Mouse (Mus musculus): ENCODE measurements around the gene Gm13276. TPM values are rescaled to one million over a fixed set of nuclear protein-coding genes. Genes with fewer than 3 reads are reported as not detected.

Gm13276 gene
- polyA plus RNA-seq, 2 experiments from 2014 or later, result not detected

Other genes with a start within 250 kb of the Gm13276 start
- gene Ifna15, start 227.5 kb upstream of the Gm13276 start, polyA plus RNA-seq (2017; shearing (Covaris generic)), result 1 to 10 TPM in 1 of 2 experiments, under 1 TPM in 1; 0.45 to 2.3 TPM
- under 1 TPM in 1 of 2 experiments, not detected in 1; 0.70 TPM for gene Ifna14, start 213.9 kb upstream of the Gm13276 start, polyA plus RNA-seq (2017; shearing (Covaris generic))
- not detected for gene Ifna9, start 193.3 kb upstream of the Gm13276 start, polyA plus RNA-seq (2017; shearing (Covaris generic))
- not detected for gene Ifna12, start 182.3 kb upstream of the Gm13276 start, polyA plus RNA-seq (2017; shearing (Covaris generic))
- gene C87499, start 151.3 kb upstream of the Gm13276 start, polyA plus RNA-seq (2017; shearing (Covaris generic)), result under 1 TPM in 1 of 2 experiments, not detected in 1; 0.47 TPM
- not detected for gene Ifna13, start 141.2 kb upstream of the Gm13276 start, polyA plus RNA-seq (2017; shearing (Covaris generic))
- gene Ifna16, start 108.8 kb upstream of the Gm13276 start, polyA plus RNA-seq (2017; shearing (Covaris generic)), result not detected
- not detected for gene Ifna2, start 101.8 kb upstream of the Gm13276 start, polyA plus RNA-seq (2017; shearing (Covaris generic))
- under 1 TPM in 1 of 2 experiments, not detected in 1; 0.30 TPM for gene Ifnab, start 94.3 kb upstream of the Gm13276 start, polyA plus RNA-seq (2017; shearing (Covaris generic))
- gene Gm26566, start 63.9 kb upstream of the Gm13276 start, polyA plus RNA-seq (2017; shearing (Covaris generic)), result not detected
- 10 to 100 TPM; 19.8 to 29.0 TPM for gene Klhl9, start 63.2 kb upstream of the Gm13276 start, polyA plus RNA-seq (2017; shearing (Covaris generic))
- not detected for gene Gm13271, start 30.8 kb upstream of the Gm13276 start, polyA plus RNA-seq (2017; shearing (Covaris generic))
- gene Gm13283, start 25.6 kb upstream of the Gm13276 start, polyA plus RNA-seq (2017; shearing (Covaris generic)), result 1 to 10 TPM in 1 of 2 experiments, under 1 TPM in 1; 0.62 to 1.0 TPM
- under 1 TPM in 1 of 2 experiments, not detected in 1; 0.82 TPM for gene Gm13290, start 11.9 kb upstream of the Gm13276 start, polyA plus RNA-seq (2017; shearing (Covaris generic))
- gene Gm13289, start 8.8 kb upstream of the Gm13276 start, polyA plus RNA-seq (2017; shearing (Covaris generic)), result not detected
- not detected for gene Gm13272, start 5.9 kb upstream of the Gm13276 start, polyA plus RNA-seq (2017; shearing (Covaris generic))
- 1 to 10 TPM in 1 of 2 experiments, not detected in 1; 1.5 TPM for gene Ifnz, start 3.6 kb upstream of the Gm13276 start, polyA plus RNA-seq (2017; shearing (Covaris generic))
- gene Gm13277, start 2.9 kb downstream of the Gm13276 start, polyA plus RNA-seq (2017; shearing (Covaris generic)), result not detected
- not detected for gene Gm13278, start 5.8 kb downstream of the Gm13276 start, polyA plus RNA-seq (2017; shearing (Covaris generic))
- not detected for gene Gm13275, start 8.8 kb downstream of the Gm13276 start, polyA plus RNA-seq (2017; shearing (Covaris generic))
- gene Gm13279, start 11.7 kb downstream of the Gm13276 start, polyA plus RNA-seq (2017; shearing (Covaris generic)), result not detected
- 1 to 10 TPM in 1 of 2 experiments, under 1 TPM in 1; 0.94 to 3.7 TPM for gene Gm13285, start 14.0 kb downstream of the Gm13276 start, polyA plus RNA-seq (2017; shearing (Covaris generic))
- gene Gm13287, start 17.5 kb downstream of the Gm13276 start, polyA plus RNA-seq (2017; shearing (Covaris generic)), result not detected
- not detected for gene Gm13288, start 19.8 kb downstream of the Gm13276 start, polyA plus RNA-seq (2017; shearing (Covaris generic))
- gene Ifna7, start 30.5 kb downstream of the Gm13276 start, polyA plus RNA-seq (2017; shearing (Covaris generic)), result not detected
- not detected for gene Ifna11, start 34.2 kb downstream of the Gm13276 start, polyA plus RNA-seq (2017; shearing (Covaris generic))
- gene Ifna6, start 41.7 kb downstream of the Gm13276 start, polyA plus RNA-seq (2017; shearing (Covaris generic)), result not detected
- gene Ifna5, start 49.8 kb downstream of the Gm13276 start, polyA plus RNA-seq (2017; shearing (Covaris generic)), result not detected
- gene Ifna4, start 56.2 kb downstream of the Gm13276 start, polyA plus RNA-seq (2017; shearing (Covaris generic)), result under 1 TPM in 1 of 2 experiments, not detected in 1; 0.71 TPM
- gene Ifna1, start 64.4 kb downstream of the Gm13276 start, polyA plus RNA-seq (2017; shearing (Covaris generic)), result not detected
- not detected for gene Ifne, start 94.5 kb downstream of the Gm13276 start, polyA plus RNA-seq (2017; shearing (Covaris generic))